Comparison of ENCODE assay signal across 28 mouse cellular contexts in the genomic region with DNA sequence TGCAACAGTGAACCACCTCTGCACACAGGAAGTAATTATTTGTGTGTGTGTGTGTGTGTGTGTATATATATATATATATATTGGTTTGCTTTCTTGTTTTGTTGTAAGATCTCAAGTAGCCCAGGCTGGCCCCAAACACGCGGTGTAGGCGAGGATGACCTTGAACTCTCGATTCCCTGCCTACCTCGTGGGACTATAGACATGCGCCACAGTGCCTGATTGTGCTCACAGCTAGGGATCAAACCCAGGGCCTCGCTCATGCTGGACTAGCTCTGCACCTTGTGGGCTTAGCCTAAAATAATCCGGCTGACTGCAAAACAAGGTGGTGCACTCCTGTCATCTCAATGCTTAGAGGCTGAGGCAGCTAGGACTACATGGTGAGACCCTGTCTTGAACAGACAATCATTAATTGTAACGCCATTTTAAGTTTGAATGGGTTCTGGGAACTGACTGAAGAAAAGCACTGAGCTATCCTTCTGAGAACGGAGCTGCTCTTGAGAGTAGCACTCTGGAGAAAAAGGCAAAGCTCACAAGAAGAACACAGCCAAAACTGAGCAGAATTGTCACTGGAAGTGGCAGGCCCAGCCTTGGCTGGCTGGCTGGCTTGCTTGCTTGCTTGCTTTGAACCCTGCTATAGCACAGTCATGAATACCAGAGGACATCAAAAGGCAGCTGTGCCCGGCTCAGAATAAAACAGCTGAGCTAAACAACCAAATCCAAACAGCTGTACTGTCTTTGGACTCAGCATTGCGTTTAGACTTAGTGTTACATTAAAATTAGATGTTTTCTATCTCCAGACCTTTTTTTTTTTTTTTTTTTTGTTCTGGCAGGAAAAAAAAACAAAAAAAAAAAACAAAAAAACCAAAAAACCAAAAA. TPM values are rescaled to one million over a fixed set of nuclear protein-coding genes. Genes with fewer than 3 reads are reported as not detected.
DNase-seq lines count a peak whose midpoint lies in the region; ATAC-seq and TF ChIP-seq lines count a peak whose summit lies in the region.
"Had no signal": no experiment of that assay in that cellular context is flagged by ENCODE, and none has a peak within 500 bp of the region (broad histone marks: within the 10 kb centered on the region; RNA-seq: fewer than 3 reads in every experiment).

No protein-coding gene starts in this region.

- H3K36me3 ChIP-seq in midbrain, embryonic 11.5 days (ENCODE audit: control insufficient read depth, insufficient read depth, low read length), result no peaks in the 10 kb centered on the region
- no peaks in the 10 kb centered on the region for H3K36me3 ChIP-seq in midbrain, embryonic 15.5 days (replicated peaks)
- no peaks in the 10 kb centered on the region for H3K36me3 ChIP-seq in ES-E14 (ENCODE audit: control insufficient read depth, insufficient read depth, low read length, poor library complexity, severe bottlenecking)
- no peaks in the 10 kb centered on the region for H3K36me3 ChIP-seq in myocyte (ENCODE audit: control insufficient read depth, insufficient read depth)
- H3K36me3 ChIP-seq: heart, embryonic 13.5 days; hindbrain, embryonic 10.5 days; hindbrain, embryonic 15.5 days; kidney, embryonic 15.5 days; limb, embryonic 13.5 days; liver, embryonic 13.5 days; lung, embryonic 15.5 days had no signal

- intact Hi-C loops in gastrocnemius, postnatal 14 days (cut with DNase I; ENCODE audit: low total_unique reads), result no loop called here

- H3K4me1 ChIP-seq in midbrain, embryonic 11.5 days (ENCODE audit: control insufficient read depth, insufficient read depth, low read length), result no peaks in the 10 kb centered on the region
- no peaks in the 10 kb centered on the region for H3K4me1 ChIP-seq in midbrain, embryonic 15.5 days
- peaks cover 5 to 24% of the 10 kb centered on the region in 2 experiments; a peak in 3 of 4 replicates for H3K4me1 ChIP-seq in ES-E14 (ENCODE audit: control insufficient read depth in 2 of 2, insufficient read depth in 2 of 2, low read length in 2 of 2, poor library complexity in 1 of 2)
- H3K4me1 ChIP-seq: forebrain, embryonic 13.5 days; heart, embryonic 13.5 days; hindbrain, embryonic 10.5 days; hindbrain, embryonic 15.5 days; limb, embryonic 13.5 days; liver, embryonic 13.5 days had no signal

- no peak overlapping the region for H3ac ChIP-seq in myocyte (ENCODE audit: control insufficient read depth, insufficient read length)

- no peaks in the 10 kb centered on the region for H3K9me3 ChIP-seq in midbrain, embryonic 11.5 days (ENCODE audit: control insufficient read depth, low read length)
- no peaks in the 10 kb centered on the region for H3K9me3 ChIP-seq in midbrain, embryonic 15.5 days
- H3K9me3 ChIP-seq in ES-E14 (ENCODE audit: control insufficient read depth, insufficient read depth, low read depth, low read length), result no peaks in the 10 kb centered on the region
- H3K9me3 ChIP-seq: forebrain, embryonic 13.5 days; heart, embryonic 13.5 days; hindbrain, embryonic 10.5 days; hindbrain, embryonic 15.5 days; kidney, embryonic 15.5 days; limb, embryonic 13.5 days; liver, embryonic 13.5 days; lung, embryonic 15.5 days had no signal

- 79% methylated on average over 12 of the region's 12 CpGs for WGBS in midbrain, embryonic 11.5 days
- 75% methylated on average over 12 of the region's 12 CpGs for WGBS in midbrain, embryonic 15.5 days

- no peak overlapping the region for H3K9ac ChIP-seq in midbrain, embryonic 11.5 days (ENCODE audit: low read length)
- no peak overlapping the region for H3K9ac ChIP-seq in midbrain, embryonic 15.5 days
- peak overlapping the region; percentile 21; the same call in 1 of the 2 replicates for H3K9ac ChIP-seq in ES-E14 (ENCODE audit: insufficient read depth, low read depth, low read length, poor library complexity, severe bottlenecking)
- H3K9ac ChIP-seq: forebrain, embryonic 13.5 days; heart, embryonic 13.5 days; hindbrain, embryonic 15.5 days; kidney, embryonic 15.5 days; limb, embryonic 13.5 days; liver, embryonic 13.5 days; lung, embryonic 15.5 days had no signal

- H3K4me3 ChIP-seq in midbrain, embryonic 11.5 days (ENCODE audit: low read depth, low read length), result no peak overlapping the region
- H3K4me3 ChIP-seq in midbrain, embryonic 15.5 days, result no peak overlapping the region
- H3K4me3 ChIP-seq in ES-E14 (ENCODE audit: insufficient read depth in 1 of 2, low read depth in 1 of 2, low read length in 2 of 2, poor library complexity in 1 of 2, severe bottlenecking in 1 of 2), result no peak overlapping the region
- no peak overlapping the region for H3K4me3 ChIP-seq in myocyte
- H3K4me3 ChIP-seq: forebrain, embryonic 13.5 days; gastrocnemius, adult 2 months; heart, embryonic 13.5 days; hindbrain, embryonic 10.5 days; hindbrain, embryonic 15.5 days; kidney, embryonic 15.5 days; layer of hippocampus, adult 2 months; left cerebral cortex, adult 2 months; limb, embryonic 13.5 days; liver, embryonic 13.5 days; lung, embryonic 15.5 days had no signal

- no peaks in the 10 kb centered on the region for H3K79me2 ChIP-seq in myocyte (ENCODE audit: control insufficient read depth, insufficient read depth)

- peak; percentile 9 for DNase-seq in gastrocnemius, postnatal 14 days
- DNase-seq in gastrocnemius, postnatal 25 days, result no peak
- DNase-seq in midbrain, embryonic 11.5 days (ENCODE audit: low spot score, missing footprints), result peak; percentile 82
- no peak for DNase-seq in ES-E14 (ENCODE audit: low read depth, low spot score)
- no peak for DNase-seq in Muller cell, postnatal 12 days (ENCODE audit: inconsistent ontology term)
- DNase-seq: adrenal gland, postnatal 36 days; cerebellum, adult 2 months; cerebellum, postnatal 14 days; gastrocnemius, adult 2 months; heart, postnatal 14 days; kidney, adult 11 months; kidney, postnatal 36 days; liver, embryonic 13.5 days; midbrain, embryonic 14.5 days; right cerebral cortex, postnatal 4 days had no signal

- TF ChIP-seq POLR2A in myocyte (IDR thresholded peaks at IDR 0.05; ENCODE audit: insufficient read length, low read depth), result no peak

- no peak overlapping the region for H3K27ac ChIP-seq in midbrain, embryonic 11.5 days (ENCODE audit: low read depth, low read length)
- H3K27ac ChIP-seq in midbrain, embryonic 15.5 days, result no peak overlapping the region
- H3K27ac ChIP-seq in ES-E14 (ENCODE audit: insufficient read depth, low read depth, low read length, poor library complexity, severe bottlenecking), result peak overlapping the region; percentile 86
- H3K27ac ChIP-seq: forebrain, embryonic 13.5 days; gastrocnemius, adult 2 months; heart, embryonic 13.5 days; hindbrain, embryonic 10.5 days; hindbrain, embryonic 15.5 days; kidney, embryonic 15.5 days; layer of hippocampus, adult 2 months; left cerebral cortex, adult 2 months; limb, embryonic 13.5 days; liver, embryonic 13.5 days; lung, embryonic 15.5 days; macrophage had no signal

- H3K27me3 ChIP-seq in midbrain, embryonic 11.5 days (ENCODE audit: control insufficient read depth, insufficient read depth, low read length), result no peaks in the 10 kb centered on the region
- no peaks in the 10 kb centered on the region for H3K27me3 ChIP-seq in midbrain, embryonic 15.5 days (replicated peaks)
- no peaks in the 10 kb centered on the region for H3K27me3 ChIP-seq in myocyte (ENCODE audit: control insufficient read depth, insufficient read depth, insufficient read length)
- H3K27me3 ChIP-seq: forebrain, embryonic 13.5 days; heart, embryonic 13.5 days; hindbrain, embryonic 15.5 days; kidney, embryonic 15.5 days; limb, embryonic 13.5 days; liver, embryonic 13.5 days; lung, embryonic 15.5 days had no signal

- no peak overlapping the region for H3K4me2 ChIP-seq in midbrain, embryonic 11.5 days
- H3K4me2 ChIP-seq in midbrain, embryonic 15.5 days, result no peak overlapping the region
- no peak overlapping the region for H3K4me2 ChIP-seq in myocyte (ENCODE audit: low read depth)
- H3K4me2 ChIP-seq: forebrain, embryonic 13.5 days; heart, embryonic 13.5 days; hindbrain, embryonic 15.5 days; kidney, embryonic 15.5 days; limb, embryonic 13.5 days; liver, embryonic 13.5 days; lung, embryonic 15.5 days had no signal

- no peak for ATAC-seq in midbrain, embryonic 11.5 days (ENCODE audit: low FRiP score)
- ATAC-seq in midbrain, embryonic 15.5 days (replicated peaks), result no peak
- ATAC-seq: forebrain, embryonic 13.5 days; inflammation-experienced regulatory T-cells, adult 6 months had no signal

- in situ Hi-C loops in ES-E14 (cut with MboI; ENCODE audit: low sequenced_read_pairs in 2 of 2, unreplicated experiment in 2 of 2), result no loop called here

TF ChIP-seq in ES-E14, 5 proteins besides CTCF, POLR2A, EP300 and RAD21:
- TF ChIP-seq ZNF384 (IDR thresholded peaks at IDR 0.05; ENCODE audit: low read depth, low read length) (0 out of 2 replicates have a peak, but pooled peaks have one; percentile 44), ZC3H11A (IDR thresholded peaks at IDR 0.05; ENCODE audit: borderline replicate concordance, low read depth, low read length) (no peak)
TF ChIP-seq in ES-E14: peak in this region for 1.

TF ChIP-seq in myocyte, 11 proteins besides CTCF, POLR2A, EP300 and RAD21:
- TF ChIP-seq USF1 (IDR thresholded peaks at IDR 0.05; ENCODE audit: low read depth) (no peak), MYOD1 (IDR thresholded peaks at IDR 0.05; ENCODE audit: control insufficient read depth in 1 of 3, insufficient read length in 2 of 3, low read depth in 2 of 3) (peak in 2 of 3 experiments; percentile 55 to 72), TCF12 (IDR thresholded peaks at IDR 0.05; ENCODE audit: insufficient read depth, poor library complexity, severe bottlenecking) (peak; percentile 15), MYOG (IDR thresholded peaks at IDR 0.05; ENCODE audit: control insufficient read depth in 1 of 3, insufficient read depth in 1 of 3, insufficient read length in 2 of 3, low read depth in 2 of 3) (peak in 1 of 3 experiments; percentile 88)
TF ChIP-seq in myocyte: peak in this region for 3.

RNA-seq across cellular contexts. Expression of gene Klf5, which starts 27.3 kb away (rescaled TPM):
- total RNA-seq in gastrocnemius, postnatal 14 days (2021), result 10 to 100 TPM in 1 of 2 experiments, 1 to 10 TPM in 1; 8.0 to 11.3 TPM
- total RNA-seq in gastrocnemius, postnatal 25 days (2021), result 1 to 10 TPM; 4.5 to 5.7 TPM
- polyA plus RNA-seq in midbrain, embryonic 11.5 days (2014; fragmentation: Nextera tagmentation; extraction: Ambion mirVana), result 2.9 and 3.4 TPM in 2 replicates
- 4.4 and 5.1 TPM in 2 replicates for polyA plus RNA-seq in midbrain, embryonic 15.5 days (2015; fragmentation: Nextera tagmentation; extraction: Ambion mirVana)
- 23.2 and 34.7 TPM in 2 replicates for total RNA-seq in ES-E14 (2012; rRNA removed)
- 52.0 TPM for polyA plus RNA-seq in myocyte (2012; fragmentation: generic; extraction: Trizol)
- polyA plus RNA-seq: inflammation-experienced regulatory T-cells, adult 6 months; macrophage had no signal

Comparison
In these comparisons a context has a peak if more than half of its experiments do, and no peak if none do; other contexts are left out.
1. DNase-seq: peak in gastrocnemius, postnatal 14 days (single experiment) and midbrain, embryonic 11.5 days (single experiment); none in gastrocnemius, postnatal 25 days (single experiment), ES-E14 (single experiment) and Muller cell, postnatal 12 days (single experiment).